Comparison of ENCODE assay signal across 8 mouse cellular contexts in the genomic region with DNA sequence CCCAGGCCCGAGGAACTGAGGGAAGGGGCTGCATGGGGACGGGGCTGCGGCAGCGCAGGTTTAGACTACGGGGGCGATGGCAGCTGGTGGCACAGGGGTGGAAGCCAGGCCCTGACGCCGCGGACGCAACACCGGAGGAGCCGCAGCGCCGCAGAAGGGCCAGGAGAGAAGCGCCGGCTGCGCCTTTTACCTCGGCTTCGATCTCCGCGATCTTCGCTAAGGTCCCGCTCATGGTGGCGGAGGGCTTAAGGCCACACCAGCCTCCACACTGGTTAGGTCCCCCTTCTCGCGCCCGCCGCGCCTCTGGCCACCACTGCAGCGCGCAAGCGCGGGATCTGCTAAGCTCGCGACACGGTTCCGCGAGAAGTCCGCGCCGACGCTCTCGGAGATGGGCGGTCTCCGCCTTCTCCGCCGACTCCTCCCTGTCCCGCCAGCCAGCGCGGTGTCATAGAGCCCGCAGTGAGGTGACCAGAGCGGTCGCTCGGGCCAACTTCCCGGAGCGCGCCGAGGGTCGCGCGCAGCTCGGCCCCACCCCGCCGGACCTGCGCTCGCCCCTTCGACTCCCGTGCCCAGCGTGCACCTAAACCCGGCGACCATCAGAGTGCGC. TPM values are rescaled to one million over a fixed set of nuclear protein-coding genes. Genes with fewer than 3 reads are reported as not detected.
DNase-seq lines count a peak whose midpoint lies in the region; ATAC-seq lines count a peak whose summit lies in the region.

A gene (minus strand): TSS at position 337 of the 607 bp plus-strand sequence.

- no peaks in the 10 kb centered on the region for H3K27me3 ChIP-seq in lung, embryonic 16.5 days (ENCODE audit: control insufficient read depth, insufficient read depth, low read depth, low read length)

- no peaks in the 10 kb centered on the region for H3K9me3 ChIP-seq in lung, embryonic 16.5 days (ENCODE audit: control insufficient read depth, low read length)

- ATAC-seq in hematopoietic stem cell, adult 5-6 weeks (replicated peaks in 1 of 2; ENCODE audit: insufficient read depth in 1 of 2, low FRiP score in 2 of 2, low TSS enrichment in 1 of 2, low read depth in 1 of 2, poor library complexity in 2 of 2, severe bottlenecking in 2 of 2) = peak; percentile 97 to 98
- peak; percentile 99 for ATAC-seq in lung, embryonic 16.5 days (ENCODE audit: low read depth)

- H3K4me2 ChIP-seq in lung, embryonic 16.5 days (ENCODE audit: low read depth, low read length) = peak within 1 kb of the TSS; percentile 81

- peak; percentile 80 for DNase-seq in MEL-GATA-1-ER (ENCODE audit: extremely low read depth, low read depth)
- peak; percentile 89 for DNase-seq in cerebellum, adult 8-10 months
- DNase-seq in forelimb bud, embryonic 11.5 days (ENCODE audit: low read depth, low spot score) = peak; percentile 98
- DNase-seq in layer of hippocampus, adult 9-10 months (ENCODE audit: low spot score) = peak; percentile 76
- peak; percentile 86 for DNase-seq in ovary, postnatal 10 days (ENCODE audit: low spot score)
- DNase-seq in thymus, postnatal 10 days (ENCODE audit: low spot score in 2 of 2) = peak; percentile 88 to 90

- 0% methylated on average over 55 of the region's 72 CpGs for WGBS in lung, embryonic 16.5 days

- H3K36me3 ChIP-seq in lung, embryonic 16.5 days (ENCODE audit: control insufficient read depth, insufficient read depth, low read length) = peaks cover 22% of the 10 kb centered on the region

- H3K27ac ChIP-seq in lung, embryonic 16.5 days (ENCODE audit: low read length) = peak within 1 kb of the TSS; percentile 94

- peak within 1 kb of the TSS; percentile 100 for H3K9ac ChIP-seq in lung, embryonic 16.5 days (ENCODE audit: low read length)

- H3K4me3 ChIP-seq in lung, embryonic 16.5 days (ENCODE audit: low read length) = peak within 1 kb of the TSS; percentile 95

- H3K4me1 ChIP-seq in lung, embryonic 16.5 days (replicated peaks; ENCODE audit: control insufficient read depth, insufficient read depth, low read length) = peaks cover 16% of the 10 kb centered on the region

RNA-seq across cellular contexts. Expression of the gene that starts here (rescaled TPM):
- total RNA-seq in hematopoietic stem cell, adult 5-6 weeks (2017) = 143 and 247 TPM in 2 replicates
- 232 TPM in 2 replicates for polyA plus RNA-seq in lung, embryonic 16.5 days (2015; fragmentation: Nextera tagmentation; extraction: Ambion mirVana)

Comparison
In these comparisons a context has a peak if more than half of its experiments do, and no peak if none do; other contexts are left out.
1. Peak in every context shown above with its lines: DNase-seq, ATAC-seq, H3K4me3 ChIP-seq and H3K27ac ChIP-seq.